Mouse (Mus musculus) T-cell, adult 2 months (primary cell): ENCODE data around the gene Vax2.
A peak's percentile ranks its signal among the peaks of the same experiment; 100 is the strongest.

Experiments
- DNase-seq: peaks from one replicate; pipeline ENCODE4 v3.0.0; 2022; ENCODE audit warnings: low spot score

Gene Vax2

DNA sequence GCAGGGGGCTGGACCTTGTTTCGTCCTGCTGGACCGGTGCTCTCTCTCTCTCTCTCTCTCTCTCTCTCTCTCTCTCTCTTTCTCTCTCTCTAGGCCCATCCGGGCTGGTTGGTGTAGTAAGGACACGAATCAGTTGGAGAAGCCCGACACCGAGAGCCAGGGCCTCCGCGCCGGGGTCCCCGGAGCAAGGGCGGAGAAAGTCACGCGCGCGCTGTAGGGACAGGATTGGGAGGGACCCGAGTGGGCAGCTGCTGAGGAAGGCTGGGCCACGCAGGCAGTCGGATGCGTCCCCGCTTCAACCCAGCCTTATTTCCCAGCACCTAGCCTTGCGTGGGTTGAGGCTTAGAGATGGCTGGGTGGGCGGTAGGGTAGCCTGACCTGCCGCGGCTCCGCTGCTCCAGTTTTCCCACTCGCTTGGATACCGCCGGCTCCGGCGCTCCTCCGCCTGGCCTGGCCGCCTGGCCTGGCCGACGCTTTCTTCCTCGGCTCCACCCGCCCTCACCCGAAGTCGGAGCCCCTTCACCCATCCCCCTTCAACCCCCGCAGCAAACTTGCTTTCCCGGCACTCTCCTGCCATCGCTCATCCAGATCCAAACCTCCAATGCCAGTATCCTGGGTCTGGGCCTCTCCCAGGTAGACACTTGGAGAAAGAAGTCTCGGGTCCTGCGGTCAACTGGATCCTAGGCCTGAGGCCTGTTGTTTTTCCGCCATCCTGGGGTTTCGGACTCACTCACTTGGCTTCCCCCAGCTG lies 836 bp downstream of the Vax2 start:
- DNase-seq: no peak

- DNase-seq: no peak
Measured at GRCm38 (mm10) chr6:83713271-83714136, 2.4 kb downstream of the Vax2 start.

- no peak for DNase-seq
Measured at GRCm38 (mm10) chr6:83714221-83715123, 3.4 kb downstream of the Vax2 start.

DNA sequence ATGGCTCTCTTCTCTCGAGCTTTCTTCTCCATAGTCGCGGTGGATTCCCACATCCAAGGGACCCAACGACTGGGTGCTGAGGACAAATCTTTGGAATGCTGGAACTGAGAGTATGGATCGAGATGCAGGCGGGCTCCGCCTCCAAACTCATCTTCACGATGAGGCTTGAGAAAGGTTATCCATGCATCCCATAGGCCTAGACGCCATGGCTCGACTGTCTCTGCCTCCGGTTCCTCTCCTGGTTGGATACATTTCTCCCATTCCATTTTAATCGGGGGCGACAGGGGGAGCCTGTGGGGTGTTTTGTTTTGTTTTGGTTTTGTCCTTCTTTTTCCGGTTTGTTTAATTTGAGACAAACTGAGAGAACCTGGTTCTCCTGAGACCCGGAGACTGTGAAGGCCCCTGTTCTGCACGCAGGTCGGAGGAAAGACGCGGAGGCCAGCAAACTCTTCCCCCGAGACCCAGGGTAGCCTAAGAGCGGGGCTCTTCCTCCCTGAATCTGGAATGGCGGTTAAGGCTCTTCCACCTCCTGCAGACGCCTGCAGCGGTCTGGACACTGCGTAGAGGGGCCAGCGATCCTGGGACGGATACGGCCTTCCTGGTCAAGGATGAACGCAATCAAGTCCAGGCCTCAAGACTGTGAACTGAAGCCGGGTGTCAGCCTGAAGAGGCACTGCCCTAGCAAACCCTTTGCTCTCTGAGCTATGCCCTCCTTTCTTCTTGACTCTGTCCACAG lies 4.6 kb downstream of the Vax2 start:
- DNase-seq: no peak

DNA sequence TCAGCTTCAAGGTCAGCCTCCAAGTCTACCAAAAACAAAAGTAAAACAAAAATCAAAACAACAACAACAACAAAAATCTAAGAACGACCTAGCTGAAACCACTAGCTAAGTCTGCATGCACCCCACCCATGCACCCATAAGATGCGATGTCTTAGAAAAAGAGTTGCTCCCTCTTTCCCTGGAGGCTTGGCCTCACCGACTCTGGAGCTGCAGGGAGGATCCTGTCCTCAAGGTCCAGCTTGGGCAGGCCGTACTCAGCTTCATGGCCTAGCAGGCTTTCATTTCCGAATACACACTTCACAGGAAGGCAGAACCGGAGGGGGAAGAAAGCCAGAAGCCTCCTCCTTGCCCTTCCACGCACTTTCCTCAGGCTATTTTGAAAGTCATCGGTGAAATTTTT lies 6.0 kb downstream of the Vax2 start:
- no peak for DNase-seq

GRCm38 (mm10) chr6:83722526-83722925 lies 11.5 kb downstream of the Vax2 start:
- DNase-seq: no peak

GRCm38 (mm10) chr6:83727178-83727577 lies 16.1 kb downstream of the Vax2 start:
- no peak for DNase-seq

GRCm38 (mm10) chr6:83728488-83728887 lies 17.4 kb downstream of the Vax2 start:
- peak; percentile 23 for DNase-seq

DNA sequence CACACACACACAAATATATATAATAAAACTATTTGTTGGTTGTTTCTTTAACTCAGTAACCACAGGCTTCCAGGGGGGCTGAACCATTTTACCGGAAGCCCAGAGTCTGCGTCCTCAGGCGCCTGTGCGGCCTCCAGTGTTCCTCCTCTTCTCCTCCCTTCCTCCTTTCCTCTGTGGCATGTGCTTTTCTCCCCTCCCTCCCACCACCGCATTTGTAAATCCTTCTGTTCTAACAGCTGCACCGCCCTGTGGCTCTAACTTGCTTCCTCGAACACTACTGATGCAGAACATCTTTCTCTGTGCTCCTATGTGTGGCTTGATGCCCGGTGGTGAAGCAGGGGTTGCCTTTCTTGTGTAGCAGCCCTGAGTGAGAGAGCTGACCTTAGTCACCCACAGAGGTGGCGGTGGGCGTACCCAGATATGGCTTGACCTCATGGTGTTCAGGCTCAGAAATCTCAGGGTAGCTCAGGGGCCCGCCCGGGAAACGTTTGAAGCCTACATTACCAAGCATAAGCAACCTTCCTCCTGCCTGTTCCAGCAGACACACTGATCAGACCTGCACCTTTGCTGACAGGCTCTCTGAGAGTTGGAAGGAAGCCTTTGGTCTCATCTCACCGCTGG lies 18.4 kb downstream of the Vax2 start:
- no peak for DNase-seq

DNA sequence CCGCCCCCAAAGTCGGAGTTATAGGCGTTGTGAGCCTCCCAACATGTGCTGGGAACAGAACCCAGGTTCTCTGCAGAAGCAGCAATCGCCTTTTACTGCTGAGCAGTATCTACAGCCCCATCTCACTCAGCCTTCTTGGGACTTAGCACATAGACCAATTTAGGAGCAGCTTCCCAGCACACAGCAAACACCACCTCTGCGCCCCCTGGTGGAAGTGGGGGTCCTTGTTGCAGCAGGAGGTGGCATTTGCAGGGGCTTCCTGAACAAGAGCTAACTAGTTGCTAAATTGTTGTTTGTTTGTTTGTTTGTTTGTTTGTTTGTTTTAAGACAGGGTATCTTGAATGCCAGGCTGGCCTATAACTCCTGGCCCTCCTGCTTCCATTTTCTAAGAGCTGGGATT lies 20.1 kb downstream of the Vax2 start:
- peak; percentile 66 for DNase-seq

DNA sequence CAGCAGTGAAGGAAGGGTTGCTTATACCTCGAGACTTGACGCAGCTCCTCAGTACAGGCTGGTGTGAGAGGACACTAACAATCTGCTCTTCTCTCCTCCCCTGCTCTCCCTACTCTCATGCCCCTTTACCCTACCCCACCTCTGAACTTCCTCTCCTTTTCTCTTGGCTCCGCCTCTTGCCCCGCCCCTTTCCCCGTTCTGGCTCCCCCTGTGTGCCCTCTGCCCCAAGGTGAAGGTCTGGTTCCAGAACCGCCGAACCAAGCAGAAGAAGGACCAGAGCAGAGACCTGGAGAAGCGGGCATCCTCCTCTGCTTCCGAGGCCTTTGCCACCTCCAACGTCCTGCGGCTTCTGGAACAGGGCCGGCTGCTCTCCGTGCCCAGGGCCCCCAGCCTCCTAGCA lies 26.2 kb downstream of the Vax2 start:
- no peak for DNase-seq

GRCm38 (mm10) chr6:83738596-83738995 lies 27.5 kb downstream of the Vax2 start:
- DNase-seq: no peak

GRCm38 (mm10) chr6:83742761-83743160 lies 31.7 kb downstream of the Vax2 start, which contains the start of gene Atp6v1b1:
Atp6v1b1 (plus strand) TSS chr6:83742990.
- no peak for DNase-seq

- no peak for DNase-seq
Measured at GRCm38 (mm10) chr6:83743212-83743611, 32.1 kb downstream of the Vax2 start.

- no peak for DNase-seq
Measured at GRCm38 (mm10) chr6:83744126-83744525, 33.1 kb downstream of the Vax2 start.

DNA sequence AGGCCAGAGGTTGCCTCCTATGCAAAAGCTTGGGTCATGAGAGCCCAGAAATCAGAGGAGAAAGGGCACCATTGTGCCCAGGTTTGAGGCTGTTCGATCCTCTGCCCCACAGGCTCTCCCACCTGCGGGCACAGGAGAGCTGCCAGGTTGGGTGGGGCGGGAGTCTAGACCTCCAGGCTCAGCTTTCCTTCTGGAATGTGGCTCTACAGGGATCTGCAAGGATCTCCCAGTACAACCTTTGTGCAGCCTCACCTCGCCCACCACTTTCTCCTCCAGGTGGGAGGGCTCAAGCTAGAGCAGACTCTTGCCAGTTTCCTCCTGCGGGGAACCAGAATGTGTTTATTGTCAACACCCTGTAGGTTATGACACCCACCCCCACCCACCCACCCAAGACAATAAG lies 33.5 kb downstream of the Vax2 start:
- DNase-seq: no peak

GRCm38 (mm10) chr6:83745466-83745865 lies 34.4 kb downstream of the Vax2 start:
- DNase-seq: no peak

DNA sequence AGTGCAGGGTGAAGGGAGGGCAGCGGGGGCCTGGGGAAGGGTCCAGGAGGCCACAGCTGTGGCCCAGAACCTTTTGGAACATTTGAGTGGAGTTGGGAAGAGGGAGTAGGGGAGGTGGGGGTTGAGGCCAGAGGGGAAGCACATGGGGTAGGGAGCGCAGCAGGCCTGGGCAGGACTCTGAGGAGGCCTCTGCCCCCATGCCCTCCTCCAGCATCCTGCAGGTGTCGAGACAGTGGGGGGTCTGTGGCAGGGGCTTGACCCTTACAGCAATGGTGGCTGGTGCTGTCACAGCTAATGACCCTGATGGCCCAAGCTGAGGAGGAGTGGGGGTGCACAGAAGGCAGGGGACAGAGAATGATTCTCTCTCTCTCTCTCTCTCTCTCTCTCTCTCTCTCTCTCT lies 38.2 kb downstream of the Vax2 start:
- no peak for DNase-seq

DNA sequence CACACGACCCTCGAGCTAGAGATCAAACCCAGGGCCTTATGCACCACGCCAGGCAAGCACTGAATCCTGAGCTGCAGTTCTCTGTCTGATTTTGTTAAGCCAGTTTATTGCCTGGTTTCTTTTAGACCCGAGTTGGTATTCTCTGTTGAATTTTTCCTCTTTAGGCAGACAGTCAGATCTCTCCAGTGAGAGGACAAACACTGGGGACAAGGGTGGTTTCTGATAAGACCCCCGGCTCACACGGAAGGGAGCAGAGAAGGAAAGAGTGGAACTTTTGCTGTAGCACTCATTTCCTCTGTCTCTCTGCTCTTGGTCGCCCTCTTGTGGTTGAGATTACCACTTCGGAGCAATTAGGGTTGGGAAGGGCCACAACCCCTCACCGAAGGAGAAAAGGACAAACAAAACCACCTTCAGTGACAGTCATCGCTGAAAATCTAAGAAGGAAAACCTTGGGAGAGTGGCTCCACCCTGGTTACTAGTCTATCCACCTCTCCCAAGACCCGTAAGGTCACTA lies 39.2 kb downstream of the Vax2 start:
- peak; percentile 35 for DNase-seq

- DNase-seq: no peak
Measured at GRCm38 (mm10) chr6:83756051-83756450, 45.0 kb downstream of the Vax2 start.

GRCm38 (mm10) chr6:83762344-83762743 lies 51.3 kb downstream of the Vax2 start, which contains the start of gene Ankrd53:
Ankrd53 (plus strand) TSS chr6:83762644.
- DNase-seq: no peak
